Mouse (Mus musculus) lung, adult 2 months (tissue): ENCODE data around the gene Xpr1.

Source experiments
- CTCF ChIP-seq: fragments of 200-500 bp; IDR thresholded peaks from 2 replicates; pipeline ENCODE4 v1.5.1; 2011; ENCODE audit warnings: mild to moderate bottlenecking, low read length, control low read depth; ENCODE audit not compliant: insufficient read depth
- POLR2A ChIP-seq: fragments of 200-500 bp; IDR thresholded peaks from 2 replicates; pipeline ENCODE4 v1.6.1; 2011; ENCODE audit warnings: low read depth, mild to moderate bottlenecking, control low read depth, low read length, borderline replicate concordance; ENCODE audit errors: extremely low read depth

- TF ChIP-seq CTCF: no peak
- TF ChIP-seq POLR2A: no peak
Observed at GRCm38 (mm10) chr1:155283808-155284207, 133.4 kb downstream of the Xpr1 start.
